In the genomic region with DNA sequence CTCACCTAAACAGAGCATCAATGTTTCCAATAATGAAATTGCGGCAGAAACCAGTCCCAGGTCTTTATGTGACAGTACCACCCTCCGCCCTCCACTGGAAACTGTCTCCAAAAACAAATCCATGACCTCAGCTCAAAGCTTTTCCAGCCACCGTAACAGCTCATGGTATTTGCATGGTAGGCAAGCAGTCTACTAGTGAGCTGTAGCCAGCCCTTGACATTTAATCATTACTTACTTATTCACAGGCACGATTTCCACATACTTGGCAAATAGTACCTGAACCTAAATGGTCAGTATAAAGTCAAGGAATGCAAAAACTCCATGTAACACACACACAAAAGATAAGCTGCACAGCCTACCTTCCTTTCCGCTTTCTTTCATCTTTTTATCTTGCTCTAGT, we compare ENCODE assay signal across 16 mouse cellular contexts. TPM values are rescaled to one million over a fixed set of nuclear protein-coding genes. Genes with fewer than 3 reads are reported as not detected.
DNase-seq lines count a peak whose midpoint lies in the region; ATAC-seq lines count a peak whose summit lies in the region.
"Had no signal": no experiment of that assay in that cellular context is flagged by ENCODE, and none has a peak within 500 bp of the region (broad histone marks: within the 10 kb centered on the region; RNA-seq: fewer than 3 reads in every experiment).

No protein-coding gene starts in this region.

- H3K4me3 ChIP-seq in liver, embryonic 15.5 days (replicated peaks), result no peak overlapping the region
- no peak overlapping the region for H3K4me3 ChIP-seq in liver, embryonic 12.5 days
- no peak overlapping the region for H3K4me3 ChIP-seq in forebrain, embryonic 16.5 days (replicated peaks; ENCODE audit: low read length)
- H3K4me3 ChIP-seq: heart, embryonic 15.5 days; megakaryocyte, embryonic 14.5 days; neural tube, embryonic 13.5 days had no signal

- peak; percentile 57; the same call in 1 of the 2 replicates for ATAC-seq in liver, embryonic 15.5 days (ENCODE audit: insufficient read depth)
- no peak for ATAC-seq in liver, embryonic 12.5 days
- ATAC-seq in forebrain, embryonic 16.5 days, result no peak
- ATAC-seq: forebrain, embryonic 14.5 days; inflammation-experienced regulatory T-cells, adult 6 months had no signal

- no peaks in the 10 kb centered on the region for H3K27me3 ChIP-seq in liver, embryonic 15.5 days
- H3K27me3 ChIP-seq in liver, embryonic 12.5 days (replicated peaks), result no peaks in the 10 kb centered on the region
- H3K27me3 ChIP-seq in forebrain, embryonic 16.5 days (replicated peaks; ENCODE audit: control insufficient read depth, insufficient read depth, low read length), result no peaks in the 10 kb centered on the region
- H3K27me3 ChIP-seq: heart, embryonic 15.5 days; megakaryocyte, embryonic 14.5 days; neural tube, embryonic 13.5 days had no signal

- H3K4me1 ChIP-seq in liver, embryonic 15.5 days (replicated peaks), result 0 out of 2 replicates have a peak, but pooled peaks cover 3% of the 10 kb centered on the region
- H3K4me1 ChIP-seq in liver, embryonic 12.5 days, result no peaks in the 10 kb centered on the region
- H3K4me1 ChIP-seq in forebrain, embryonic 16.5 days (replicated peaks; ENCODE audit: control insufficient read depth, insufficient read depth, low read length), result no peaks in the 10 kb centered on the region
- H3K4me1 ChIP-seq: megakaryocyte, embryonic 14.5 days had no signal

- 69% methylated on average over 5 of the region's 5 CpGs for WGBS in liver, embryonic 15.5 days (ENCODE audit: insufficient replicate concordance)
- 86% methylated on average over 5 of the region's 5 CpGs for WGBS in liver, embryonic 12.5 days (ENCODE audit: insufficient replicate concordance)
- 94% methylated on average over 5 of the region's 5 CpGs for WGBS in forebrain, embryonic 16.5 days

- H3K9ac ChIP-seq in liver, embryonic 15.5 days, result no peak overlapping the region
- H3K9ac ChIP-seq in liver, embryonic 12.5 days, result no peak overlapping the region
- no peak overlapping the region for H3K9ac ChIP-seq in forebrain, embryonic 16.5 days (replicated peaks; ENCODE audit: low read depth, low read length)
- H3K9ac ChIP-seq: heart, embryonic 15.5 days; liver, embryonic 14.5 days; neural tube, embryonic 13.5 days had no signal

- DNase-seq in adrenal gland, adult 8-10 months, result peak; percentile 30
- no peak for DNase-seq in adrenal gland, adult 18-20 months (ENCODE audit: low spot score in 2 of 2)
- peak; percentile 34 to 38 for DNase-seq in adrenal gland, postnatal 36 days
- DNase-seq in kidney, postnatal 14 days, result peak; percentile 67
- DNase-seq in spleen, postnatal 14 days (ENCODE audit: low spot score in 2 of 2), result no peak
- DNase-seq: gastrocnemius, postnatal 10 days; layer of hippocampus, adult 9-11 months had no signal

- no peaks in the 10 kb centered on the region for H3K9me3 ChIP-seq in liver, embryonic 15.5 days (replicated peaks)
- no peaks in the 10 kb centered on the region for H3K9me3 ChIP-seq in liver, embryonic 12.5 days (replicated peaks)
- no peaks in the 10 kb centered on the region for H3K9me3 ChIP-seq in forebrain, embryonic 16.5 days (ENCODE audit: control insufficient read depth, low read length)
- H3K9me3 ChIP-seq: heart, embryonic 15.5 days; megakaryocyte, embryonic 14.5 days; neural tube, embryonic 13.5 days had no signal

- H3K36me3 ChIP-seq in liver, embryonic 15.5 days (replicated peaks), result peaks cover 74% of the 10 kb centered on the region
- peaks cover 96% of the 10 kb centered on the region for H3K36me3 ChIP-seq in liver, embryonic 12.5 days
- peaks cover 34% of the 10 kb centered on the region for H3K36me3 ChIP-seq in forebrain, embryonic 16.5 days (ENCODE audit: control insufficient read depth, insufficient read depth)

- H3K27ac ChIP-seq in liver, embryonic 15.5 days (replicated peaks), result no peak overlapping the region
- H3K27ac ChIP-seq in liver, embryonic 12.5 days, result no peak overlapping the region
- H3K27ac ChIP-seq in forebrain, embryonic 16.5 days (ENCODE audit: low read length), result no peak overlapping the region
- H3K27ac ChIP-seq: heart, embryonic 15.5 days; liver, embryonic 14.5 days; neural tube, embryonic 13.5 days had no signal

- no peak overlapping the region for H3K4me2 ChIP-seq in liver, embryonic 15.5 days
- no peak overlapping the region for H3K4me2 ChIP-seq in liver, embryonic 12.5 days
- no peak overlapping the region for H3K4me2 ChIP-seq in forebrain, embryonic 16.5 days (ENCODE audit: low read length)
- H3K4me2 ChIP-seq: heart, embryonic 15.5 days; neural tube, embryonic 13.5 days had no signal

RNA-seq across cellular contexts. Expression of a gene that starts 33.7 kb away (rescaled TPM):
- total RNA-seq in adrenal gland, adult 8-10 months (2022), result 100 to 1,000 TPM in 2 of 4 experiments, 10 to 100 TPM in 2; 88.4 to 137 (median 107) TPM
- 100 to 1,000 TPM in 1 of 2 experiments, 10 to 100 TPM in 1; 92.1 to 112 TPM for total RNA-seq in adrenal gland, adult 18-20 months (2021)
- 23.9 and 32.2 TPM in 2 replicates for polyA plus RNA-seq in liver, embryonic 15.5 days (2015; fragmentation: Nextera tagmentation; extraction: Ambion mirVana)
- 74.3 and 83.1 TPM in 2 replicates for polyA plus RNA-seq in liver, embryonic 12.5 days (2016; fragmentation: Nextera tagmentation; extraction: Ambion mirVana)
- total RNA-seq in adrenal gland, postnatal 36 days (2021), result 100 to 1,000 TPM in 1 of 2 experiments, 10 to 100 TPM in 1; 100.0 to 130 TPM
- polyA plus RNA-seq in forebrain, embryonic 16.5 days (2015; fragmentation: Nextera tagmentation; extraction: Ambion mirVana), result 64.9 and 83.6 TPM in 2 replicates

Comparison
In these comparisons a context has a peak if more than half of its experiments do, and no peak if none do; other contexts are left out.
1. DNase-seq: peak in adrenal gland, adult 8-10 months (single experiment), adrenal gland, postnatal 36 days (2 of 2) and kidney, postnatal 14 days (single experiment); none in adrenal gland, adult 18-20 months (0 of 2) and spleen, postnatal 14 days (0 of 2).